Mouse (Mus musculus) adrenal gland, adult 2 months (tissue): ENCODE results near the gene Lrrn4cl. TPM values are rescaled to one million over a fixed set of nuclear protein-coding genes. Genes with fewer than 3 reads are reported as not detected.
A peak's percentile ranks its signal among the peaks of the same experiment; 100 is the strongest.
"Not testable (repeated sequence)": the region's sequence is repeated elsewhere in the genome, so short reads cannot be mapped to it uniquely, and the experiment has no call there.

ENCODE experiments used
- DNase-seq: peaks from one replicate; pipeline ENCODE4 v3.0.0; 2021
- polyA plus RNA-seq: library from polyadenylated mRNA; depleted of rRNA; stranded (reverse); fragments of >200 nt; gene quantifications from 2 replicates; pipeline ENCODE4 v1.2.3, GENCODE M21; 2012
- total RNA-seq, 2 experiments: library from RNA; stranded (reverse); gene quantifications; 2 replicates each; pipeline ENCODE4 v1.2.3; 2021

Lrrn4cl gene
- total and polyA plus RNA-seq, 3 experiments = 1.3 to 6.2 (median 2.2) TPM

- DNase-seq = peak; percentile 56
These were observed 12.4 kb upstream of the Lrrn4cl start for GRCm38 (mm10) chr19:8838041-8838730.

- DNase-seq = no peak
These were observed 11.3 kb upstream of the Lrrn4cl start, which contains the start of gene Gng3 for GRCm38 (mm10) chr19:8839103-8839907. Gene Gng3, minus strand, starts transcription at chr19:8839194.

GRCm38 (mm10) chr19:8839908-8840791 is 10.4 kb upstream of the Lrrn4cl start:
- DNase-seq = peak; percentile 90

- no peak for DNase-seq
These were observed 9.6 kb upstream of the Lrrn4cl start for GRCm38 (mm10) chr19:8841012-8841411.

DNA sequence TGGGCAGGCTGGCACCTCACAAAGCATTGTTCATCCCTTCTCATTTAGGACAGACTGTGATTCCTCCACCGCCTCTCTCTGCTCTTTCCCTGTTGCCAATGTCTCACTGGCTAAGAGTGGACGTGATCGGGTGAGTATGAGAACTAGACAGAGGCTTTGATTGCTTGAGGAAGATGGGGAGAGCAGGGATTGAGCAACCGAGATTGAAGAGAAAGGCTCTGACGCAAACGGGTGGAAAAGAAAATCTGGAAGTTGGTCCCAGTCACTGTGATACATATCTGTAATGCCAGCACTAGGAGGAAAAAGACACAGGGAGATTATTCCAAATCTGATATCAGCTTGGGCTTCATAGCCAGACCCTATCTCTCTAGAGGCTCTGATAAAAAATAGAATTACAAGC is 7.6 kb upstream of the Lrrn4cl start:
- no peak for DNase-seq

DNA sequence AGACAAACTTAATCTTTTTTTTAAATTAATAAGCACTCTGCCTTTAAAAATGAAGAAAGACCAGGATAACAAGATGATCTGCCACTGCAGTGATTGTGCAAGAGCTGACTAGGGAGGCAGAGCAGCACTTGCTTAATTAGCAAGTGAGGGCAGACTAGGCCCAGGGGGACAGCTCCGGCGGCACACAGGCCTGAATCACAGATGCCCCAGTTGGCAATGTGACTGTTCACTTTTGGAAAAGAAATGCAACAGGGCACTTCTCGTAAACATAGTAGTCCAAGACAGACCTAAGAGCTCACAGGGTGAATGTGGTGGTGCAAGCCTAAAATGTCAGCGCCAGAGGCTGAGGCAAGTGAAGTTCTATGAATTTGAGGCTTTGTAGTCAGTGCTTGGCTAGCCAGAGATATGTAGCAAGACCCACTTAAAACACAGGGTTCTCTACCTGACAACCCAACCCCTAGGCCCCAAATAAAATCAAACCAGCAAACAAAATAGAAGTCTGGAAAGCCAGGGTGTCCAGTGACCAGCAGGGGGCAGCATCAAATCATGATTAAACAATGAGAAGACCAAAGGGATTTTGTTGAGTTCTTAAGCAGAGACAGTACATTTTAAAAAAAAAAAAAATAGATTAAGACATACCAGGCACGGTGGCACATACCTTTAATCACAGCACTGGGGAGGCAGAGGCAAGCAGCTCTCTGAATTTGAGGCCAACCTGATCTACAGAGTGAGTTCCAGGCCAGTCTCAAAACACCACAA is 6.0 kb upstream of the Lrrn4cl start:
- peak; percentile 76 for DNase-seq

DNA sequence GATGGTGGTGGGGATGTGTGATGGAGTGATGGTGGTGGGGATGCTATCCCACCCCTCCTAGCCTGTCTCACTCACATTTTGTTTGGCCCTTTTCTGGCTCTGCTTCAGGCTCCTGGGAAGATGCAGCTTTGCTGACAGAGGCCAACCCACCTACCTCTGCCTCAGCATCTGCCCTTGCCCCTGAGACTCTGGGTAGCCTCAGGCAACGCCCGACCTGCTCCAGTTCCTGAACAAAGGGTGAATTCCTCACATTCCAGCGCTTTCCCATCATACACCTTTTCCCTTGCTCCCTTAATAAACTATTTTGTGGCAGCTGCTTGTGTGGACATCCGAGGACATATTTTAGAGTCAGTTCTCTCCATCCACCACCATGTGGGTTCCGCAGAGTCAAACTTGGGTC is 2.2 kb upstream of the Lrrn4cl start:
- no peak for DNase-seq

- no peak for DNase-seq
These were observed 1.1 kb downstream of the Lrrn4cl start for GRCm38 (mm10) chr19:8851639-8852038.

DNA sequence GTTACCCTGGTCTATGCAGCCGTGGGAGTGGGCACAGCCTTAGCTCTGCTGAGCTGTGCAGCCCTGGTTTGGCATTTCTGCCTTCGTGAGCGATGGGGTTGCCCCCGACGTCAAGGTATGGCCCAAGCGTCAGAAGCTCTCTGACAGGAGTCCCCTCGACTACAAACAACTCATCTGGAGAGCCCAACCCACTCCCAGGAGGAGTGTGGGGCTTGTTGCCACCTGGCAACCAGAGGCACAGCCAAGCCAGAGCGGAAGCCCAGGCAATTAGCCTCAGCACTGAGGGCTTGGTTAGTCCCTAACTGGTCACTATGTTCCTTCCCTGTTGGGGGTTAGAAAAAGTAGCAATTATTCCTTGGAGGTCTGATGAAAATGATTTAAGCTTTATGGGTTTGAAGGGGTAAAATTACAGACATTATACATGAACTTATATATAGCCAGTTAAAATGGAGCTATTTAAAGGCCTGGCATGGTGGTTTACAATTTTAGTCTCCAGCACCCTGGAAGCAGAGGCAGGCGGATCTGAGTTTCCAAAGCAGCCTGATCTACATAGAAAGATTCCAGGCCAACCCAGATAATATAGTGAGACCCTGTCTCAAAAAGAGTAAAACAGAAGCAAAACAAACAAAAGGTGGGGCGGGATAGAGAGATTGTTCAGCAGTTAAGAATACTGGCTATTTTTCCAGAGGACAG is 1.8 kb downstream of the Lrrn4cl start:
- no peak for DNase-seq

GRCm38 (mm10) chr19:8853117-8853516 is 2.5 kb downstream of the Lrrn4cl start:
- DNase-seq = no peak

- peak; percentile 60 for DNase-seq
These were observed 7.1 kb downstream of the Lrrn4cl start for GRCm38 (mm10) chr19:8857689-8858088.

DNA sequence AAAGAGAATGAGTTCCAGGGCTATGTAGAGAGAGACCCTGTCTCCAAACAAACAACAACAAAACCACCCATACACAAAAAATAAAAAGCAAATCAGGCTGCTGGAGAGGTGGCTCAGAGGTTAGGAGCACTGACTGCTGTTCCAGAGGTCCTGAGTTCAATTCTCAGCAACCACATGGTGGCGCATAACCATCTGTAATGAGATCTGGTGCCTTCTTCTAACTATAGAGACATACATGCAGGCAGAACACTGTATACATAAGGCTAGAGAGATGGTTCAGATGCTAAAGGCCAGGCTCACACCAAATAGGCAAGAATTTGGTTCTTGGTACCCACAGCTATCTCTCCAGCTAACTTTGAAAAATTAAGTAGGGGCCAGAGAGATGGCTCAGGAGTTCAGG is 8.4 kb downstream of the Lrrn4cl start:
- no peak for DNase-seq

- no peak for DNase-seq
These were observed 13.7 kb downstream of the Lrrn4cl start for GRCm38 (mm10) chr19:8864265-8864664.

DNA sequence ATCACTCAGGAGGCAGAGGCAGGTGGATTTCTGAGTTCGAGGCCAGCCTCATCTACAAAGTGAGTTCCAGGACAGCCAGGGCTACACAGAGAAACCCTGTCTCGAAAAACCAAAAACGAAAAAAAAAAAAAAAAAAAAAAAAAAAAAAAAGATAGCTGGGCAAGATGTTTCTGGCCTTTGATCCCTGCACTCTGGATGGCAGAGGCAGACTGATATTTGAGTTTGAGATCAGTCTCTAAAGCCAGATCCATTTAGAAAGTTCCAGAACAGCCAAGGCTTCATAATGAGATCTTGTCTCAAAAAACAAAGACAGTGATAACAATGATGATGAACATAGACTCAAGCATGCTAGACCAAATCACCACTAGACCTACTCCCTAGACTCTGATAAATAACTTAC is 19.8 kb downstream of the Lrrn4cl start:
- DNase-seq = not testable (repeated sequence)

GRCm38 (mm10) chr19:8870838-8871237 is 20.3 kb downstream of the Lrrn4cl start:
- DNase-seq = no peak

- DNase-seq = peak; percentile 99
These were observed 21.0 kb downstream of the Lrrn4cl start, which contains the start of gene Ubxn1 for GRCm38 (mm10) chr19:8871267-8872186. Gene Ubxn1, plus strand, starts transcription at chr19:8871496.

GRCm38 (mm10) chr19:8872266-8872840 is 21.8 kb downstream of the Lrrn4cl start:
- peak; percentile 36 for DNase-seq

DNA sequence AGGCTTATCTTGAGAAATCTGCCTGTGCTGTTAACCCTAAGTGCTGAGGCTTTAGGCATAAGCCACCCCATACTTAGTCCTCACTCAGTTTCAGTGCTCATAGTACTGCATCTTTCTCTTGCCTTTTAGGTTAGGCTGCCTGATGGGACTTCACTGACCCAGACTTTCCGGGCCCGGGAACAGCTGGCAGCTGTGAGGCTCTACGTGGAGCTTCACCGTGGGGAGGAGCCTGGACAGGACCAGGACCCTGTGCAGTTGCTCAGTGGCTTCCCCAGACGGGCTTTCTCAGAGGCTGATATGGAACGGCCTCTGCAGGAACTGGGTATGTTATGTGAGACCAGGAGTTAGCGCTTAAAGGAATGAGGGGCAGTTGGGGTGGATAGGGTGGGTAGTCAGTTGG is 24.5 kb downstream of the Lrrn4cl start:
- DNase-seq = no peak

- DNase-seq = peak; percentile 94
These were observed 29.9 kb downstream of the Lrrn4cl start, which contains the start of gene Uqcc3 for GRCm38 (mm10) chr19:8880311-8881033. Gene Uqcc3, minus strand, starts transcription at chr19:8880923.
